Mouse (Mus musculus) ES-Bruce4 (cell line): ENCODE data around the gene Lingo3.

Source experiments
- CTCF ChIP-seq: IDR thresholded peaks from one replicate; pipeline ENCODE4 v1.8.1; 2011; ENCODE audit warnings: low read depth, low read length
- POLR2A ChIP-seq: IDR thresholded peaks from one replicate; pipeline ENCODE4 v1.8.1; 2011; ENCODE audit warnings: low read length; ENCODE audit not compliant: insufficient read depth

GRCm38 (mm10) chr10:80845732-80846131 is 1.9 kb upstream of the Lingo3 start:
- TF ChIP-seq CTCF = no peak
- TF ChIP-seq POLR2A = no peak
